Mouse (Mus musculus): ENCODE results near the gene Mical2. TPM values are rescaled to one million over a fixed set of nuclear protein-coding genes. Genes with fewer than 3 reads are reported as not detected.

Gene Mical2
- total and polyA plus RNA-seq, 3 experiments = not detected

DNA sequence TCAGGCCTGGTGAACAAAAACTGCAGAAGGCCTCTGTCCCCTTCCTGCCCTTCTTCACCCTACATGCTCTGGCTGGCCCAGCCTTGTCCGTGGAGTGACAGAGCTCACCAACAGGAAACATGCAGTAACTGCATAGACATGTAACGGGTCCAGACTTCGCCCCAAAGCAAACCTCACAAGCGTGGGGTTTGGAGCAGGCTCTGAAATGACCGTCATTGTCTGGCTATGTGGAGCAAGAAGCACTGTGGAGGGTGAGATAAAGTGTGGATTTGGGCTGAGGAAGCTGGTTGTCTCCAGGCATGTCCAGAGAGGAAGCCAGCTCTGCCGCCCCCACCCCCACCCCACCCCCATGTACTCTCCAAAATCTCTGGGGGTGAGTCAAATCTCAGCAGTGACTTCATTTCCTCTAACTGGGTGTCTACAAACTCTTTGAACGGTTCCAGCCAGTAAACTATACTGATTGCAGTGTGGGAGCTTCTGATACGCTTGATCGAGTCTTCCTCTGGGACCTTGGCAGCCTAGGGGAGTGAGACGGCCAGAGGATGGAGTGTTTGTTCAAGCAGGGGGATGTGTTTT, 74.0 kb downstream of the Mical2 start:
- no peak overlapping the region for H3K27ac ChIP-seq (ENCODE audit: control insufficient read depth, low read depth, low read length)
- H3K27me3 ChIP-seq (ENCODE audit: control insufficient read depth in 1 of 2, insufficient read depth in 2 of 2, low read length in 2 of 2) = no peaks in the 10 kb centered on the region
- no peaks in the 10 kb centered on the region for H3K4me1 ChIP-seq (ENCODE audit: control insufficient read depth in 1 of 2, insufficient read depth in 2 of 2, low read length in 2 of 2)
- no peak overlapping the region for H3K4me3 ChIP-seq (ENCODE audit: control insufficient read depth in 1 of 2, insufficient read depth in 1 of 2, low read depth in 2 of 2, low read length in 2 of 2)
- H3K79me2 ChIP-seq (ENCODE audit: control insufficient read depth, insufficient read depth, low read length, poor library complexity) = no peaks in the 10 kb centered on the region
- no peaks in the 10 kb centered on the region for H3K9me3 ChIP-seq (replicated peaks; ENCODE audit: insufficient read depth, low read length)
- no peak for DNase-seq (ENCODE audit: low read depth, low spot score)
- H3K36me3 ChIP-seq (ENCODE audit: control insufficient read depth in 1 of 2, insufficient read depth in 2 of 2, low read length in 2 of 2) = no peaks in the 10 kb centered on the region
- no peak overlapping the region for H3K9ac ChIP-seq (ENCODE audit: control insufficient read depth, low read depth, low read length, poor library complexity, severe bottlenecking)
- TF ChIP-seq TAL1 (IDR thresholded peaks at IDR 0.05; ENCODE audit: low read length) = no peak
- TF ChIP-seq POLR2A (IDR thresholded peaks at IDR 0.05; ENCODE audit: control insufficient read depth in 1 of 2, insufficient read depth in 1 of 2, low read depth in 1 of 2, low read length in 2 of 2, poor library complexity in 1 of 2) = no peak
- no peak for TF ChIP-seq EP300 (IDR thresholded peaks at IDR 0.05; ENCODE audit: low read depth in 1 of 2, low read length in 2 of 2)
- no peak for TF ChIP-seq POLR2AphosphoS5 (IDR thresholded peaks at IDR 0.05; ENCODE audit: borderline replicate concordance, low read depth, low read length)
- TF ChIP-seq USF1 (IDR thresholded peaks at IDR 0.05; ENCODE audit: low read depth, low read length) = no peak
- no peak for TF ChIP-seq GATA1 (IDR thresholded peaks at IDR 0.05; ENCODE audit: low read depth, low read length)
- no peak for TF ChIP-seq JUND (IDR thresholded peaks at IDR 0.05; ENCODE audit: low read depth, low read length)
- TF ChIP-seq MXI1 (IDR thresholded peaks at IDR 0.05; ENCODE audit: low read depth, low read length) = no peak
- TF ChIP-seq CHD1 (IDR thresholded peaks at IDR 0.05; ENCODE audit: low read depth, low read length) = no peak
- TF ChIP-seq MYC (IDR thresholded peaks at IDR 0.05; ENCODE audit: low read depth, low read length) = no peak
- TF ChIP-seq MYB (IDR thresholded peaks at IDR 0.05; ENCODE audit: low read depth, low read length) = no peak
- TF ChIP-seq NELFE (IDR thresholded peaks at IDR 0.05; ENCODE audit: low read depth, low read length) = no peak
- TF ChIP-seq MAZ (IDR thresholded peaks at IDR 0.05; ENCODE audit: low read depth, low read length) = no peak
- TF ChIP-seq ETS1 (IDR thresholded peaks at IDR 0.05; ENCODE audit: low read depth, low read length) = no peak
- TF ChIP-seq TBP (IDR thresholded peaks at IDR 0.05; ENCODE audit: low read depth, low read length) = no peak
- no peak for TF ChIP-seq NRF1 (IDR thresholded peaks at IDR 0.05; ENCODE audit: insufficient read depth, low read depth, low read length, poor library complexity, severe bottlenecking)
- no peak for TF ChIP-seq ZNF384 (IDR thresholded peaks at IDR 0.05; ENCODE audit: low read depth, low read length)
- no peak for TF ChIP-seq GABPA (IDR thresholded peaks at IDR 0.05; ENCODE audit: low read depth, low read length)
- TF ChIP-seq MAX (IDR thresholded peaks at IDR 0.05; ENCODE audit: low read length) = no peak

DNA sequence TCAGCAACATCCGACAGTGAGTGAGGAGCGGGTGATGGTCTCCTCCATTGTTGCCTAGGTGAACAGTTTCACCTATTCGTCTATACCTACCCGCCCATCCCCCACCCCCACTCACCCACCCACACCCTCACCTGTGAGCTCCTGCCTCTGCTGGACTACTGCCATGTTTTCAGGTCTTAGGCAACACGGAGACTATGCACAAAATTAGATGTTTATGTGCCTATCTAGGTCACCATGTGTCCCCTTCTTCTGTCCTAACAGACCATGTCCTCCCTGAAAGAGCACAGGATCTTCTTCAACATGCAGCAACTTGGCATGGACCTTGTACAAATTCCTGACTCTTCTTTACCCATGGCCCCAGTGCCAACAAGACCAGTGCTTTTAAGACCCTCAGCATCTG, 74.5 kb downstream of the Mical2 start:
- no peaks in the 10 kb centered on the region for H3K9me3 ChIP-seq (replicated peaks; ENCODE audit: insufficient read depth, low read length)
- no peaks in the 10 kb centered on the region for H3K27me3 ChIP-seq (ENCODE audit: control insufficient read depth in 1 of 2, insufficient read depth in 2 of 2, low read length in 2 of 2)
- H3K27ac ChIP-seq (ENCODE audit: control insufficient read depth, low read depth, low read length) = no peak overlapping the region
- no peak overlapping the region for H3K9ac ChIP-seq (ENCODE audit: control insufficient read depth, low read depth, low read length, poor library complexity, severe bottlenecking)
- TF ChIP-seq TAL1 (IDR thresholded peaks at IDR 0.05; ENCODE audit: low read length) (no peak), CTCF (IDR thresholded peaks at IDR 0.05 in 2 of 3, conservative IDR thresholded peaks at IDR 0.05 in 1 of 3; ENCODE audit: control insufficient read depth in 1 of 3, insufficient read depth in 1 of 3, low read depth in 2 of 3, low read length in 3 of 3, poor library complexity in 1 of 3, severe bottlenecking in 1 of 3) (no peak), SIN3A (IDR thresholded peaks at IDR 0.05; ENCODE audit: low read length) (no peak)
- H3K79me2 ChIP-seq (ENCODE audit: control insufficient read depth, insufficient read depth, low read length, poor library complexity) = no peaks in the 10 kb centered on the region
- no peak for DNase-seq (ENCODE audit: low read depth, low spot score)
- H3K4me1 ChIP-seq (ENCODE audit: control insufficient read depth in 1 of 2, insufficient read depth in 2 of 2, low read length in 2 of 2) = no peaks in the 10 kb centered on the region
- no peak overlapping the region for H3K4me3 ChIP-seq (ENCODE audit: control insufficient read depth in 1 of 2, insufficient read depth in 1 of 2, low read depth in 2 of 2, low read length in 2 of 2)
- no peaks in the 10 kb centered on the region for H3K36me3 ChIP-seq (ENCODE audit: control insufficient read depth in 1 of 2, insufficient read depth in 2 of 2, low read length in 2 of 2)
